Mouse (Mus musculus) heart, embryonic 13.5 days (tissue): ENCODE measurements at regions not wholly inside any gene's neighbourhood (a gene's known extent, or its start where the extent isn't known, plus 50 kb on each side); places are given as distances from the start of the nearest gene placed in this dataset.

Source experiments
- ATAC-seq: fragments of 200-750 bp; cut with Nextera tagmentation; 2 replicates; pipeline ENCODE4 v1.8.0; 2017; ENCODE audit warnings: moderate TSS enrichment; ENCODE audit not compliant: insufficient number of reproducible peaks, low FRiP score, low TSS enrichment; ENCODE audit errors: extremely low read depth
- H3K27ac ChIP-seq: fragments of 300-500 bp; sonication (generic); replicated peaks from 2 replicates; pipeline ENCODE4 v1.5.1; 2015; ENCODE audit warnings: moderate library complexity, mild to moderate bottlenecking, inconsistent platforms
- H3K27me3 ChIP-seq: fragments of 300-500 bp; sonication (generic); replicated peaks from 2 replicates; pipeline ENCODE4 v1.6.1; 2015; ENCODE audit warnings: mild to moderate bottlenecking, inconsistent platforms
- H3K36me3 ChIP-seq: fragments of 300-500 bp; sonication (generic); 2 replicates; pipeline ENCODE4 v1.6.1; 2015; ENCODE audit warnings: mild to moderate bottlenecking, inconsistent platforms
- H3K4me1 ChIP-seq: fragments of 300-500 bp; sonication (generic); 2 replicates; pipeline ENCODE4 v1.6.1; 2015; ENCODE audit warnings: inconsistent platforms
- H3K4me2 ChIP-seq: fragments of 300-500 bp; sonication (generic); 2 replicates; pipeline ENCODE4 v1.6.1; 2015; ENCODE audit warnings: inconsistent platforms, mild to moderate bottlenecking, moderate library complexity
- H3K4me3 ChIP-seq: fragments of 300-500 bp; sonication (generic); 2 replicates; pipeline ENCODE4 v1.5.1; 2015; ENCODE audit warnings: moderate library complexity, mild to moderate bottlenecking, inconsistent platforms
- H3K9ac ChIP-seq: fragments of 300-500 bp; sonication (generic); 2 replicates; pipeline ENCODE4 v1.6.1; 2015; ENCODE audit warnings: inconsistent platforms, mild to moderate bottlenecking, moderate library complexity
- H3K9me3 ChIP-seq: fragments of 300-500 bp; sonication (generic); 2 replicates; pipeline ENCODE4 v1.6.1; 2016; ENCODE audit warnings: inconsistent platforms
- WGBS: fragments of 180-500 bp; shearing (Covaris S2); methylation state at CpG from one replicate; pipeline ENCODE4 v1.1.7; 2015; ENCODE audit warnings: mixed read lengths; 5-methylcytosine and 5-hydroxymethylcytosine counted together

DNA sequence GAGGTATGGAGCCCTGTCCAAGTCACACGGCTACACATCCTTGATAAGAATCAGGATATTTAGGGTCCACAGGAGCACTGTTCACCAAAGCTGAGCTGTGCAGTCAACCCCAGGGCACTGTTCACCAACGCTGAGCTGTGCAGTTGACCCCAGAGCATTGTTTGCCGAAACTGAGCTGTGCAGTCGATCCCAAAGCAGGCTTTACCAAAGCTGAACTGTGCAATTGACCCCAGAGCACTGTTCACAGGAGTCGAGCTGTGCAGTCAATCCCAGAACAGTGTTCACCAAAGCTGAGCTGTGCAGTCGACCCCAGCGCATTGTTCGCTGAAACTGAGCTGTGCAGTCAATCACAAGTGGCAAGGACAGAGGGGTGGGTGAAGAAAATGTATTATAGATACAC is 236.0 kb downstream of the 3110018I06Rik start:
- no peak overlapping the region for H3K4me3 ChIP-seq
- H3K36me3 ChIP-seq, result no peaks in the 10 kb centered on the region
- 68% methylated on average over 8 of the region's 8 CpGs for WGBS
- no peak overlapping the region for H3K27ac ChIP-seq
- H3K9ac ChIP-seq, result no peak overlapping the region
- H3K27me3 ChIP-seq, result no peaks in the 10 kb centered on the region
- no peak for ATAC-seq
- H3K4me2 ChIP-seq, result no peak overlapping the region
- no peaks in the 10 kb centered on the region for H3K4me1 ChIP-seq
- H3K9me3 ChIP-seq, result peaks cover 5% of the 10 kb centered on the region; the same call in 1 of the 2 replicates

DNA sequence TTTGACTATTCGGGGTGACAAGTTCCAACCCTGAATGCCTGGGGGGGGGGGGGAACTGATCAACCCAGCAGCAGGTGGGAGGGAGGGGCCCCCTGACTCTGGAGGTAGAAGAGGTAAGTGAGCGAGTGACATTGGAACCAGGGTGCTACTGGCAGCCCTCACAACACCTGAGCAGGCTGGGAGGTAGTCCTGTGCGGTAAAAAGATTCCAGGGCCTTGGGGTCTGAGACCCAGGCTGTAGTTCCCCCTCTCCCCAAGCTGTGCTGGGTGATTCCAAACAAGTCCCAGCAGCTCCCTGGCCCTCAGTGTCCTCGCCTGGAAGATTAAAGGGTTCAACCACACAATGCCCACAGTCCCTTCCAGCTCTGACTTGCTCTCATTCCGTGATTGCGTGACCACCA is 240.4 kb downstream of the 3110018I06Rik start:
- WGBS, result 74% methylated on average over 6 of the region's 6 CpGs
- peaks cover 9% of the 10 kb centered on the region for H3K9me3 ChIP-seq
- no peak overlapping the region for H3K27ac ChIP-seq
- H3K4me1 ChIP-seq, result no peaks in the 10 kb centered on the region
- no peak for ATAC-seq
- no peaks in the 10 kb centered on the region for H3K36me3 ChIP-seq
- H3K4me3 ChIP-seq, result no peak overlapping the region
- peaks cover 9% of the 10 kb centered on the region; the same call in 1 of the 2 replicates for H3K27me3 ChIP-seq
- H3K9ac ChIP-seq, result no peak overlapping the region
- H3K4me2 ChIP-seq, result no peak overlapping the region

DNA sequence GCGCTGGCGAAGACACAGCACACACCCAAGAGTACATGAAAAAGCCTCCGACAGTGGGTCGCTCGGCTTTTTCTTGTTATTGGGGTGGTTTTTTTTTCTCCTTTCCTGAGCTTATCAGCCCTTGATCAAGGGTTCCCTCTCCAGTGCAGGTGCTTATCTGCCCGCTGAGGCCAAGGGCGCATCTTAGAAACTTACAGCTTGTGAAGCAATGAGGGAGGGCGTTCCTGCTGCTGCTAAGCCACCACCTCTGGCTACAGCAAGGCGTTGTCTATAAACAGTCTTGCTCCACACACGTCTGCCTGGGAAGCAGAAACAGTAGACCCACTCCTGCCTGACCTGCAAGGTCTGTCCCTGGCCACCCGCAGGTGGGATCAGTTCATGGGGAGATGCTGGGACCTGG is 240.9 kb downstream of the 3110018I06Rik start:
- Histone ChIP-seq H3K36me3 (no peaks in the 10 kb centered on the region), H3K27me3 (peaks cover 11% of the 10 kb centered on the region; the same call in 1 of the 2 replicates), H3K4me2 (no peak overlapping the region), H3K4me3 (no peak overlapping the region), H3K9me3 (peaks cover 9% of the 10 kb centered on the region), H3K9ac (no peak overlapping the region), H3K27ac (no peak overlapping the region), H3K4me1 (no peaks in the 10 kb centered on the region)
- WGBS, result 78% methylated on average over 11 of the region's 11 CpGs
- no peak for ATAC-seq

DNA sequence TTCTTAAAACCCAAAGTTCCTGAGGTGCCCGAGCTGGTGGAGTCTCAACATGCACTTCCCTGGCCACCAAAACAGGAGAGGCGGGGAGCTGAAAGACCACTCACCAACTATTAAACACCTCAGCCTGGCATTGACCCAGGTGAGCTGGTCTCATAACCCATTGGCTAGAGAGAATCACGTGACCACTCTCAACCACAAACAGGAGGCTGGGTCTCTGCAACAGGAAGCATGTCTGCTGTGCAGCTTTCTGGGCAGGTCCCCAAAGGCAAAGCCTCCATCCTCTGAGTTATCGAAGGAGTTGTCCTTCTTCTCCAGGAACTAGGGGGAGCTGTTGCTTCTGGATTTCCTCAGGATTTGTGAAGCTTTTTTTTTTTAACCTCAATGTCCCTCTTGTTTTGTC is 242.5 kb downstream of the 3110018I06Rik start:
- Histone ChIP-seq H3K36me3 (no peaks in the 10 kb centered on the region), H3K27me3 (peaks cover 11% of the 10 kb centered on the region; the same call in 1 of the 2 replicates), H3K9ac (no peak overlapping the region), H3K4me1 (no peaks in the 10 kb centered on the region), H3K27ac (no peak overlapping the region), H3K4me2 (no peak overlapping the region), H3K4me3 (no peak overlapping the region), H3K9me3 (peaks cover 9% of the 10 kb centered on the region)
- ATAC-seq, result no peak
- WGBS, result 63% methylated on average over 4 of the region's 4 CpGs

DNA sequence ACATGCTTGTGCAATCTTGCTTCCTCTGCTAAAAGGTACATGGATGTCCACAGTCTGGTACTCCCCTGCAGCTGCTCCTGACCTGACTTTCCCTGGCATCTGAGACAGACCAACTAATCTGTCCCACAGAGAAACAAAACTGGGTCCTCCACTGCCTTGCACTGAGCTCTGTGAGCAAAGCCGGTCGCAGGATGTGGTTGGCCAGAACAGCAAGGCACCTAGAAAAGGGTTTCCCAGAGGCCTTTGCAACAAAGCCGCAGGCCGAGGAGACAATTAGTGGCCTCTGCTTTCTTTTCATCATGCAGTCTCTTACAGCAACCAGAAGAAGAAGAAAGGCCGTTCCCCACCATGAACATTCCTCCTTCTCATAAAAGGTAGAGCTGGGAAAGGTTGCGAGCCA is 246.1 kb downstream of the 3110018I06Rik start:
- H3K27ac ChIP-seq, result no peak overlapping the region
- WGBS, result 90% methylated on average over 6 of the region's 6 CpGs
- no peak for ATAC-seq

DNA sequence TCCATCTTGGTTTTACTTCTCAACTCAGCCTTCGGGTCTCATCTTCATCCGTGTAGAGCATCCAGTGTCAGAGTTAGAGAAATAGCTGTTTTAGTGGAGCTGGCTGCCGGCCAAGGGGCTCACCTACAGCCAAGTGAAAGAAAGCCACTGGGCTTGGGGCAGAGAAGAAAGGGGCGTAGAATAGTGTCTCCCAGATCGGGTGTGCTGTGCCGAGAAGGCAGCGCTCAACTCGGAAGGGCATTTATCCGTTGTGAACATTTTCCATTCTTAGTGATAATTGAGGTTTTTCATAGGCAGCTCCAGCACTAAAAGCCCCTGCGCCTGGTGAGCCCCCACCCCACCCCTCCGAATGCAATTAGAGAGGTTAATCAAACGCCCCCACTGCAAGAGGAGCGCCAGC is 254.2 kb downstream of the 3110018I06Rik start:
- Histone ChIP-seq H3K27ac (no peak overlapping the region), H3K4me1 (0 out of 2 replicates have a peak, but pooled peaks cover 3% of the 10 kb centered on the region), H3K4me2 (no peak overlapping the region), H3K36me3 (no peaks in the 10 kb centered on the region), H3K27me3 (no peaks in the 10 kb centered on the region), H3K9ac (no peak overlapping the region), H3K4me3 (no peak overlapping the region), H3K9me3 (no peaks in the 10 kb centered on the region)
- 69% methylated on average over 13 of the region's 13 CpGs for WGBS
- no peak for ATAC-seq

More for the DNA sequence above, 246.1 kb downstream of the 3110018I06Rik start:
- peaks cover 11% of the 10 kb centered on the region; the same call in 1 of the 2 replicates for H3K27me3 ChIP-seq
- no peaks in the 10 kb centered on the region for H3K36me3 ChIP-seq
- H3K9me3 ChIP-seq, result peaks cover 4% of the 10 kb centered on the region
- H3K4me2 ChIP-seq, result no peak overlapping the region
- no peak overlapping the region for H3K4me3 ChIP-seq
- no peaks in the 10 kb centered on the region for H3K4me1 ChIP-seq
- no peak overlapping the region for H3K9ac ChIP-seq

DNA sequence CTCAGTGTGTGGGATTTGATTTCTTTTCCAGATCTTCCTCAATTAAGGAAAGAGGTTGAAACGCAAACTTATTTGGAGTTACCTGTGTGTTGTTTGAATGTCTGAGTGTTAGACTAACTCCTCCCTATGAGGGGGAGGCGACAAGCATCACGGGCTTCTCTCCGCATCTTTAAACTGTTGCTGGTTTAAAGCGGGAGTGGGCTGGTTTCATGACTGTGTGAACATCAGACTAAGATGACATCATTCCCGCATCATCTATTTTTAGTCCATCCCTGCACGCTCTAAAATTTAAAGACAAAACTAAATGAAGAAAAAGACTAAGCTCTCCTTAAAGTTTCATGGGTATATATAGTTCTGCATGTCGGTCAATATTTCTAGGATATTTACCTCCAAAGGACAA is 256.4 kb downstream of the 3110018I06Rik start:
- Histone ChIP-seq H3K9ac (no peak overlapping the region), H3K4me3 (no peak overlapping the region), H3K27ac (no peak overlapping the region), H3K4me1 (peaks cover 22% of the 10 kb centered on the region), H3K36me3 (no peaks in the 10 kb centered on the region), H3K27me3 (no peaks in the 10 kb centered on the region), H3K4me2 (no peak overlapping the region), H3K9me3 (no peaks in the 10 kb centered on the region)
- WGBS, result 53% methylated on average over 8 of the region's 8 CpGs
- ATAC-seq, result no peak

DNA sequence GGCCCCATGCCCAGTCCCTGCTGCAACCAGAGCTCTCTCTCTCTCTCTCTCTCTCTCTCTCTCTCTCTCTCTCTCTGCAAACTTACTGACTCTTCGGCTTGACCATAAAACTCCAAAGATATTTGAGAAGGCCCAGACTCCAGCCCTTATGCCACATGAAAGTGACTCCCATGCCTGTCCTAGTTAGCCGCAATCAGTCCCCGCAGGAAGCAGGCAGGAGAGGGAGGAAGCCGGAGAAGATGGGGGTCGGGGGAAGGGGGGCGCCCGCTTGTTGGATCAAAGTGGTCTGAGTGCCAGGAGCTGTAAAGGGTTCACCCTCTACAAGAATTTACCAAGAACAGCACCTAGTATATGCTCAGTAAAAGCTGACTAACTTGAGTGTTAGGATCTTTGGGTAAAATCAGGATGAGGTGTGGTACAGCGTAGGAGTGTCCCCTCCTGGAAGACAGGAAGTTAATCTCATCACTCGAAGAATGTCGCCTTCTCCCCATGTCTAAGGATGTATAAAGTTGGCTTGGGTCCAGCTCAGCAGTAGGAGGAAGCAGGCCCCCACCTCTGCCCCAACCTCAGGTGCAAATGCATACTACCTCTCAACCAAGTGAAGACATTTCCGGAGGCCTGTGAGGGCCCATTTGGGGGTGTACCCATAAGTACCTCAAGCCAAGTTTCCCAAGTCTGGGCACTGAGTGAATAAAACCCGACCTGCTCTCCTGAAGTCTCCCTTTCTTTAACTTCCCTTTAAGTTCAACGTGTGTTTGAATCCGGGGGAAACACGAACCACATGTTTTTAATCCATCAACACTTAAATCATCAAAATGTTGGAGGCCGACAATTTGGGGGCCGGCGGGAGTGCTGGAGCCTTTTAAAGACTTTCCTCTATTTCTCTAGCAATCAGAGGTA is 254.7 kb downstream of the Bcl11b start:
- no peak overlapping the region for H3K4me3 ChIP-seq
- no peak for ATAC-seq
- no peak overlapping the region for H3K4me2 ChIP-seq
- H3K36me3 ChIP-seq, result no peaks in the 10 kb centered on the region
- no peak overlapping the region for H3K27ac ChIP-seq
- no peaks in the 10 kb centered on the region for H3K9me3 ChIP-seq
- WGBS, result 54% methylated on average over 18 of the region's 18 CpGs
- H3K9ac ChIP-seq, result no peak overlapping the region
- H3K27me3 ChIP-seq, result no peaks in the 10 kb centered on the region
- H3K4me1 ChIP-seq, result peaks cover 42% of the 10 kb centered on the region

DNA sequence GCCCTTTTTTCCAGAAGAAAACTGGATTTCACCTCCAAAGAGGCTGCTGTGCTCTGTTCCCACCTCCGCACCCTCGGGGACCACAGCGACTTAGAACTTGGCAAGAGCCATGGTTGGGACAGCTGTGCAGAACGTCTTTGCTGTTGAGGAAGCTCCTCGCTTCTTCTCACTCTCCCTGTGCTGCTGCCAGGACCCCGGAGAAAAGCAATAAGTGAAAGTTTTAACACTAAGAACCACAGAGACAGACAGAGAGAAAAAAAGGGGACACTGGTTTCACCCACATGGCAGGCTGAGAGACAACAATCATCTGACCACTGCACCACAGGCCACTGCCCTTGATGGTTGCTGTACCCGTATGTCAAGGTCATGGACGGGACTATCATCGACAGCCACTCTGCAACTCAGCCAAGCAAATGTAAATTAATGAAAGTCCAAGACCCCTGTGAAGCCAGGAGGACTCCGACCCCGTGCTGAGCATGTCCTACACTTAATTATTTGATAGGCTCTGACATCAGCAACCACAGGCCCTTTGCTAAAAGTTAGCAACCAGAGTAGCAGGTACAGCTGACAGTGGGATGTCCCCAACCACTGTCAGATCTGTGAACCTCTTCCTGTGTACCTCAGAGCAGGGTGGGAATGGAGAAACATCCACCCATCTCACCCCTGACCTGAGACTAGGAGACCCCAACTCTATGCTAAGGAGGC is 253.9 kb downstream of the Bcl11b start:
- ATAC-seq, result no peak
- H3K27me3 ChIP-seq, result peaks cover 3% of the 10 kb centered on the region; the same call in 1 of the 2 replicates
- no peak overlapping the region for H3K27ac ChIP-seq
- H3K4me2 ChIP-seq, result no peak overlapping the region
- no peaks in the 10 kb centered on the region for H3K36me3 ChIP-seq
- 64% methylated on average over 11 of the region's 11 CpGs for WGBS
- no peaks in the 10 kb centered on the region for H3K9me3 ChIP-seq
- H3K4me3 ChIP-seq, result no peak overlapping the region
- no peak overlapping the region for H3K9ac ChIP-seq
- H3K4me1 ChIP-seq, result peaks cover 42% of the 10 kb centered on the region

DNA sequence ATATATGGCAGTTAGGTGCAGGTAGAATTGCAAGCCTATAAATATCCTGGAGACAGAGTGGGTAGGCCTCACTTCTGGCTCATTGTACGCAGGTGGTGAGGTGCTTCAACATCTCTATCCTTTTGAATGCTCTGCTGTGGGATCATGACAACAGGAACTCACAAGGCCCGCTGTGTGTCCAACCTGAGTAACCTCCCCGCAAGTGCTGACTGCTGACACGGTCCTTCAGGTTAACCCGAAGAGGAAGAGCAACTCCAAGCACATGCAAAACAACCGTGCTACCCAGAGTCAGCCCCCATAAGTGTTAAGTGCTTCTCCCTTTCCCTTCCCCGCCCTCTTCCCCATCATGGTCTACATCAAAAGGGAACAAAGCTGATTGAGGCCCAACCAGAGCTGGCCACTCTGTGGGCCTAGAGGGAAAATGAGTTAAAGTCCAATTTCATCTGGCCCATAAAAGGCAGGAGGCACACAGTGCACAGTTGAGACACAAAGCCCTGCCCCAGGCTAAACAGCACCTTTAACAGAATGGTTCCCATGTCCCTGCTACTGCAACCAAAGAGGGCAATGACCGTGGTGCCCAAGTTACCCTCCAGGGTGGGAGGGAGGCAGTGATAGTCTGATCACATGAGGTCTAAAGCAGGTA is 253.0 kb downstream of the Bcl11b start:
- Histone ChIP-seq H3K9me3 (no peaks in the 10 kb centered on the region), H3K4me1 (peaks cover 39% of the 10 kb centered on the region), H3K27me3 (peaks cover 5% of the 10 kb centered on the region; the same call in 1 of the 2 replicates), H3K9ac (no peak overlapping the region), H3K36me3 (no peaks in the 10 kb centered on the region), H3K4me2 (no peak overlapping the region), H3K4me3 (no peak overlapping the region), H3K27ac (no peak overlapping the region)
- no peak for ATAC-seq
- 87% methylated on average over 8 of the region's 8 CpGs for whole genome bisulfite sequencing

DNA sequence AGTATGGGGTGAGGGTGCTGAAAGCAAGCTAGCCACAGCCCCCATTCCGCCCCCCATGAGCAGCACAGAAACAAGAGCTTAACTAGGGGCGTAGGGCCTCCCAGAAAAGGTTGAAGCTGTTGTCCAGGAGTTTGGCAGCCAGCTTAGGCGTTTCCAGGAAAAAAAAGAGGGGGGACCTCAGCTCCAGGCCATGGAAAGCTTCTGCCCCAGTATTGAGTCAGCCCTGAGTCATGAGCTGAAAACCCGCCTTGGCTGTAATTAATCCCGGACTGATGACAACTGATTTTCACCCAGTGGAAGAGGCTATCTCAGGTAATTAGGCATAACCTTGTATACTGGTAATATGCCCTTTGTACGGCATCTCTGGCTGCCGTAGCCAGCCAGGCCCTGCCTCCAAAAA is 251.3 kb downstream of the Bcl11b start:
- WGBS, result 55% methylated on average over 7 of the region's 7 CpGs
- no peak overlapping the region for H3K4me3 ChIP-seq
- H3K36me3 ChIP-seq, result no peaks in the 10 kb centered on the region
- H3K27ac ChIP-seq, result no peak overlapping the region
- H3K9ac ChIP-seq, result no peak overlapping the region
- no peaks in the 10 kb centered on the region for H3K9me3 ChIP-seq
- H3K4me1 ChIP-seq, result peaks cover 46% of the 10 kb centered on the region
- no peak overlapping the region for H3K4me2 ChIP-seq
- H3K27me3 ChIP-seq, result peaks cover 5% of the 10 kb centered on the region; the same call in 1 of the 2 replicates
- ATAC-seq, result no peak
